Mouse (Mus musculus): ENCODE measurements around the gene Ankrd45. TPM values are rescaled to one million over a fixed set of nuclear protein-coding genes. Genes with fewer than 3 reads are reported as not detected.
"Not testable (repeated sequence)": the region's sequence is repeated elsewhere in the genome, so short reads cannot be mapped to it uniquely, and the experiment has no call there.

The Ankrd45 gene
- polyA plus RNA-seq, 1 experiment from 2014 or later, result 2.1 TPM

GRCm38 (mm10) chr1:161139496-161139895 is 3.0 kb upstream of the Ankrd45 start:
- H3K27me3 ChIP-seq (ENCODE audit: control insufficient read depth, insufficient read depth, low read depth, low read length), result no peaks in the 10 kb centered on the region; the same call in 1 of the 2 replicates
- H3K4me3 ChIP-seq (ENCODE audit: low read length), result no peak overlapping the region
- no peaks in the 10 kb centered on the region for H3K9me3 ChIP-seq (ENCODE audit: control insufficient read depth, low read length)
- ATAC-seq (ENCODE audit: low read depth), result no peak
- H3K4me2 ChIP-seq (ENCODE audit: low read depth, low read length), result no peak overlapping the region
- 70% methylated on average over 2 of the region's 2 CpGs for WGBS
- no peaks in the 10 kb centered on the region for H3K36me3 ChIP-seq (ENCODE audit: control insufficient read depth, insufficient read depth, low read length)
- H3K27ac ChIP-seq (ENCODE audit: low read length), result no peak overlapping the region
- H3K4me1 ChIP-seq (replicated peaks; ENCODE audit: control insufficient read depth, insufficient read depth, low read length), result no peaks in the 10 kb centered on the region; the same call in 1 of the 2 replicates
- H3K9ac ChIP-seq (ENCODE audit: low read length), result no peak overlapping the region

GRCm38 (mm10) chr1:161140026-161140762 is 2.3 kb upstream of the Ankrd45 start:
- Histone ChIP-seq H3K4me2 (ENCODE audit: low read depth, low read length) (no peak overlapping the region), H3K27me3 (ENCODE audit: control insufficient read depth, insufficient read depth, low read depth, low read length) (no peaks in the 10 kb centered on the region; the same call in 1 of the 2 replicates), H3K4me3 (ENCODE audit: low read length) (no peak overlapping the region), H3K4me1 (replicated peaks; ENCODE audit: control insufficient read depth, insufficient read depth, low read length) (no peaks in the 10 kb centered on the region; the same call in 1 of the 2 replicates), H3K36me3 (ENCODE audit: control insufficient read depth, insufficient read depth, low read length) (no peaks in the 10 kb centered on the region), H3K27ac (ENCODE audit: low read length) (no peak overlapping the region), H3K9ac (ENCODE audit: low read length) (no peak overlapping the region), H3K9me3 (ENCODE audit: control insufficient read depth, low read length) (no peaks in the 10 kb centered on the region)
- WGBS, result 64% methylated on average over 9 of the region's 9 CpGs
- no peak for ATAC-seq (ENCODE audit: low read depth)

GRCm38 (mm10) chr1:161143216-161143615 is 725 bp downstream of the Ankrd45 start:
- Histone ChIP-seq H3K4me1 (replicated peaks; ENCODE audit: control insufficient read depth, insufficient read depth, low read length) (no peaks in the 10 kb centered on the region; the same call in 1 of the 2 replicates), H3K36me3 (ENCODE audit: control insufficient read depth, insufficient read depth, low read length) (no peaks in the 10 kb centered on the region), H3K9me3 (ENCODE audit: control insufficient read depth, low read length) (no peaks in the 10 kb centered on the region), H3K4me3 (ENCODE audit: low read length) (no peak overlapping the region), H3K4me2 (ENCODE audit: low read depth, low read length) (no peak overlapping the region), H3K27me3 (ENCODE audit: control insufficient read depth, insufficient read depth, low read depth, low read length) (no peaks in the 10 kb centered on the region; the same call in 1 of the 2 replicates), H3K27ac (ENCODE audit: low read length) (no peak overlapping the region), H3K9ac (ENCODE audit: low read length) (no peak overlapping the region)
- no peak for ATAC-seq (ENCODE audit: low read depth)
- WGBS, result 79% methylated on average over 7 of the region's 7 CpGs

- not testable (repeated sequence) for H3K36me3 ChIP-seq (ENCODE audit: control insufficient read depth, insufficient read depth, low read length); ATAC-seq (ENCODE audit: low read depth); H3K4me3 ChIP-seq (ENCODE audit: low read length); H3K4me1 ChIP-seq (replicated peaks; ENCODE audit: control insufficient read depth, insufficient read depth, low read length); H3K9ac ChIP-seq (ENCODE audit: low read length); H3K9me3 ChIP-seq (ENCODE audit: control insufficient read depth, low read length); H3K27ac ChIP-seq (ENCODE audit: low read length); H3K27me3 ChIP-seq (ENCODE audit: control insufficient read depth, insufficient read depth, low read depth, low read length); H3K4me2 ChIP-seq (ENCODE audit: low read depth, low read length)
- 74% methylated on average over 8 of the region's 8 CpGs for WGBS
These were observed 3.1 kb downstream of the Ankrd45 start for GRCm38 (mm10) chr1:161145611-161146010.

- H3K4me3 ChIP-seq (ENCODE audit: low read length), result no peak overlapping the region
- no peak overlapping the region for H3K4me2 ChIP-seq (ENCODE audit: low read depth, low read length)
- H3K36me3 ChIP-seq (ENCODE audit: control insufficient read depth, insufficient read depth, low read length), result no peaks in the 10 kb centered on the region
- no peaks in the 10 kb centered on the region for H3K4me1 ChIP-seq (replicated peaks; ENCODE audit: control insufficient read depth, insufficient read depth, low read length)
- H3K27me3 ChIP-seq (ENCODE audit: control insufficient read depth, insufficient read depth, low read depth, low read length), result no peaks in the 10 kb centered on the region
- 60% methylated on average over 2 of the region's 2 CpGs for WGBS
- no peaks in the 10 kb centered on the region for H3K9me3 ChIP-seq (ENCODE audit: control insufficient read depth, low read length)
- no peak for ATAC-seq (ENCODE audit: low read depth)
- H3K9ac ChIP-seq (ENCODE audit: low read length), result no peak overlapping the region
- H3K27ac ChIP-seq (ENCODE audit: low read length), result no peak overlapping the region
These were observed 5.4 kb downstream of the Ankrd45 start for GRCm38 (mm10) chr1:161147888-161148287.

- 58% methylated on average over 6 of the region's 6 CpGs for WGBS
- Histone ChIP-seq H3K36me3 (ENCODE audit: control insufficient read depth, insufficient read depth, low read length) (no peaks in the 10 kb centered on the region), H3K9ac (ENCODE audit: low read length) (no peak overlapping the region), H3K27ac (ENCODE audit: low read length) (no peak overlapping the region), H3K27me3 (ENCODE audit: control insufficient read depth, insufficient read depth, low read depth, low read length) (no peaks in the 10 kb centered on the region), H3K4me2 (ENCODE audit: low read depth, low read length) (no peak overlapping the region), H3K9me3 (ENCODE audit: control insufficient read depth, low read length) (no peaks in the 10 kb centered on the region), H3K4me3 (ENCODE audit: low read length) (no peak overlapping the region), H3K4me1 (replicated peaks; ENCODE audit: control insufficient read depth, insufficient read depth, low read length) (no peaks in the 10 kb centered on the region)
- no peak for ATAC-seq (ENCODE audit: low read depth)
These were observed 8.6 kb downstream of the Ankrd45 start for GRCm38 (mm10) chr1:161151098-161151497.

- Histone ChIP-seq H3K27me3 (ENCODE audit: control insufficient read depth, insufficient read depth, low read depth, low read length) (no peaks in the 10 kb centered on the region), H3K4me3 (ENCODE audit: low read length) (no peak overlapping the region), H3K4me2 (ENCODE audit: low read depth, low read length) (no peak overlapping the region), H3K9ac (ENCODE audit: low read length) (no peak overlapping the region), H3K27ac (ENCODE audit: low read length) (no peak overlapping the region), H3K4me1 (replicated peaks; ENCODE audit: control insufficient read depth, insufficient read depth, low read length) (no peaks in the 10 kb centered on the region), H3K9me3 (ENCODE audit: control insufficient read depth, low read length) (no peaks in the 10 kb centered on the region), H3K36me3 (ENCODE audit: control insufficient read depth, insufficient read depth, low read length) (no peaks in the 10 kb centered on the region)
- WGBS, result 78% methylated on average over 10 of the region's 10 CpGs
- ATAC-seq (ENCODE audit: low read depth), result no peak
These were observed 14.1 kb downstream of the Ankrd45 start for GRCm38 (mm10) chr1:161156546-161156945.

GRCm38 (mm10) chr1:161159214-161159613 is 16.7 kb downstream of the Ankrd45 start, which contains the start of gene Tex50:
Gene Tex50, minus strand, starts transcription at chr1:161159314.
- Histone ChIP-seq H3K4me1 (replicated peaks; ENCODE audit: control insufficient read depth, insufficient read depth, low read length) (no peaks in the 10 kb centered on the region), H3K36me3 (ENCODE audit: control insufficient read depth, insufficient read depth, low read length) (no peaks in the 10 kb centered on the region), H3K9ac (ENCODE audit: low read length) (no peak within 1 kb of the TSS), H3K27me3 (ENCODE audit: control insufficient read depth, insufficient read depth, low read depth, low read length) (no peaks in the 10 kb centered on the region), H3K4me2 (ENCODE audit: low read depth, low read length) (no peak within 1 kb of the TSS), H3K4me3 (ENCODE audit: low read length) (no peak within 1 kb of the TSS), H3K27ac (ENCODE audit: low read length) (no peak within 1 kb of the TSS), H3K9me3 (ENCODE audit: control insufficient read depth, low read length) (0 out of 2 replicates have a peak, but pooled peaks cover 2% of the 10 kb centered on the region)
- WGBS, result 74% methylated on average over 3 of the region's 3 CpGs
- ATAC-seq (ENCODE audit: low read depth), result no peak

GRCm38 (mm10) chr1:161160266-161160665 is 17.8 kb downstream of the Ankrd45 start:
- 54% methylated on average over 4 of the region's 4 CpGs for WGBS
- ATAC-seq (ENCODE audit: low read depth), result no peak
- 0 out of 2 replicates have a peak, but pooled peaks cover 2% of the 10 kb centered on the region for H3K9me3 ChIP-seq (ENCODE audit: control insufficient read depth, low read length)

More at GRCm38 (mm10) chr1:161160266-161160665, 17.8 kb downstream of the Ankrd45 start:
- Histone ChIP-seq H3K9ac (ENCODE audit: low read length) (no peak overlapping the region), H3K27me3 (ENCODE audit: control insufficient read depth, insufficient read depth, low read depth, low read length) (no peaks in the 10 kb centered on the region), H3K36me3 (ENCODE audit: control insufficient read depth, insufficient read depth, low read length) (no peaks in the 10 kb centered on the region), H3K4me1 (replicated peaks; ENCODE audit: control insufficient read depth, insufficient read depth, low read length) (no peaks in the 10 kb centered on the region), H3K4me2 (ENCODE audit: low read depth, low read length) (no peak overlapping the region), H3K4me3 (ENCODE audit: low read length) (no peak overlapping the region), H3K27ac (ENCODE audit: low read length) (no peak overlapping the region)

Measured in lung, embryonic 16.5 days (tissue).